Mouse (Mus musculus) megakaryocyte, embryonic 14.5 days (primary cell): ENCODE data around the gene Shld2.

Experiments
- FLI1 ChIP-seq: IDR thresholded peaks from 2 replicates; pipeline ENCODE4 v1.6.1; 2012; ENCODE audit warnings: low read length, inconsistent platforms, mixed read lengths
- GATA1 ChIP-seq: IDR thresholded peaks from 3 replicates; pipeline ENCODE4 v1.6.1; 2012; ENCODE audit warnings: mixed read lengths, low read length, inconsistent platforms, borderline replicate concordance

GRCm38 (mm10) chr14:34232866-34233680 is 77.2 kb downstream of the Shld2 start:
- no peak for TF ChIP-seq GATA1
- TF ChIP-seq FLI1 = no peak
